Mouse (Mus musculus) lung, embryonic 16.5 days (tissue): ENCODE measurements around the gene Ppp4r1. TPM values are rescaled to one million over a fixed set of nuclear protein-coding genes. Genes with fewer than 3 reads are reported as not detected.

ENCODE experiments used
- ATAC-seq: fragments of 200-750 bp; cut with Nextera tagmentation; 2 replicates; pipeline ENCODE4 v1.8.0; 2017; ENCODE audit warnings: low read depth, mild to moderate bottlenecking, moderate library complexity
- H3K27ac ChIP-seq: fragments of 300-500 bp; sonication (generic); 2 replicates; pipeline ENCODE4 v1.5.1; 2014; ENCODE audit warnings: mild to moderate bottlenecking, control low read depth, low read length
- H3K27me3 ChIP-seq: fragments of 300-500 bp; sonication (generic); 2 replicates; pipeline ENCODE4 v1.6.1; 2014; ENCODE audit warnings: low read depth, low read length, mixed read lengths; ENCODE audit not compliant: control insufficient read depth, insufficient read depth
- H3K36me3 ChIP-seq: fragments of 300-500 bp; sonication (generic); 2 replicates; pipeline ENCODE4 v1.6.1; 2014; ENCODE audit warnings: low read length; ENCODE audit not compliant: control insufficient read depth, insufficient read depth
- H3K4me1 ChIP-seq: fragments of 300-500 bp; sonication (generic); replicated peaks from 2 replicates; pipeline ENCODE4 v1.6.1; 2014; ENCODE audit warnings: low read length, mixed read lengths; ENCODE audit not compliant: control insufficient read depth, insufficient read depth
- H3K4me2 ChIP-seq: fragments of 300-500 bp; sonication (generic); 2 replicates; pipeline ENCODE4 v1.6.1; 2014; ENCODE audit warnings: low read depth, low read length, control low read depth
- H3K4me3 ChIP-seq: fragments of 300-500 bp; sonication (generic); 2 replicates; pipeline ENCODE4 v1.5.1; 2014; ENCODE audit warnings: mild to moderate bottlenecking, low read length, control low read depth
- H3K9ac ChIP-seq: fragments of 300-500 bp; sonication (generic); 2 replicates; pipeline ENCODE4 v1.6.1; 2014; ENCODE audit warnings: low read length, control low read depth
- H3K9me3 ChIP-seq: fragments of 300-500 bp; sonication (generic); 2 replicates; pipeline ENCODE4 v1.6.1; 2016; ENCODE audit warnings: low read length; ENCODE audit not compliant: control insufficient read depth
- WGBS: fragments of 180-500 bp; shearing (Covaris S2); extraction: QIAGEN DNeasy Blood & Tissue Kit; methylation state at CpG from one replicate; pipeline ENCODE4 v1.1.7; 2014; 5-methylcytosine and 5-hydroxymethylcytosine counted together
- polyA plus RNA-seq: library from polyadenylated mRNA; unstranded; fragments of >200 nt; fragmentation: Nextera tagmentation; extraction: Ambion mirVana; gene quantifications from 2 replicates; pipeline ENCODE4 v1.2.1, GENCODE M21; 2015

The Ppp4r1 gene
- polyA plus RNA-seq: 38.6 and 40.0 TPM in 2 replicates

- peaks cover 19% of the 10 kb centered on the region for H3K4me1 ChIP-seq
- H3K9ac ChIP-seq: peak within 1 kb of the TSS; percentile 99
- peak; percentile 88 for ATAC-seq
- H3K4me2 ChIP-seq: peak within 1 kb of the TSS; percentile 76
- H3K4me3 ChIP-seq: peak within 1 kb of the TSS; percentile 77
- WGBS: under 1% methylated on average over 58 of the region's 81 CpGs
- H3K27me3 ChIP-seq: no peaks in the 10 kb centered on the region
- no peaks in the 10 kb centered on the region for H3K9me3 ChIP-seq
- peak within 1 kb of the TSS; percentile 99 for H3K27ac ChIP-seq
- H3K36me3 ChIP-seq: no peaks in the 10 kb centered on the region
Observed at GRCm38 (mm10) chr17:65782551-65783141, at the start of gene Ppp4r1. Gene Ppp4r1, plus strand, starts transcription at chr17:65782573.

- ATAC-seq: no peak
- Histone ChIP-seq H3K9ac (no peak overlapping the region), H3K4me1 (no peaks in the 10 kb centered on the region), H3K27ac (no peak overlapping the region), H3K9me3 (no peaks in the 10 kb centered on the region), H3K27me3 (no peaks in the 10 kb centered on the region), H3K4me2 (no peak overlapping the region), H3K36me3 (no peaks in the 10 kb centered on the region), H3K4me3 (no peak overlapping the region)
- 84% methylated on average over 4 of the region's 4 CpGs for WGBS
Observed at GRCm38 (mm10) chr17:65732666-65733065, 49.7 kb upstream of the Ppp4r1 start.

- no peak overlapping the region for H3K4me3 ChIP-seq
- no peak overlapping the region for H3K4me2 ChIP-seq
- H3K36me3 ChIP-seq: no peaks in the 10 kb centered on the region
- H3K27ac ChIP-seq: no peak overlapping the region
- ATAC-seq: no peak
- no peaks in the 10 kb centered on the region for H3K27me3 ChIP-seq
- no peak overlapping the region for H3K9ac ChIP-seq
- H3K9me3 ChIP-seq: no peaks in the 10 kb centered on the region
- H3K4me1 ChIP-seq: no peaks in the 10 kb centered on the region
- 86% methylated on average over 2 of the region's 2 CpGs for WGBS
Observed at GRCm38 (mm10) chr17:65735088-65735487, 47.3 kb upstream of the Ppp4r1 start.

GRCm38 (mm10) chr17:65737175-65737574 is 45.2 kb upstream of the Ppp4r1 start:
- no peaks in the 10 kb centered on the region for H3K27me3 ChIP-seq
- no peaks in the 10 kb centered on the region for H3K9me3 ChIP-seq
- H3K4me1 ChIP-seq: no peaks in the 10 kb centered on the region
- H3K36me3 ChIP-seq: no peaks in the 10 kb centered on the region
- H3K9ac ChIP-seq: no peak overlapping the region
- no peak for ATAC-seq
- WGBS: 78% methylated on average over 5 of the region's 5 CpGs
- no peak overlapping the region; the same call in 1 of the 2 replicates for H3K27ac ChIP-seq
- no peak overlapping the region for H3K4me3 ChIP-seq
- no peak overlapping the region for H3K4me2 ChIP-seq

- H3K27ac ChIP-seq: no peak overlapping the region; the same call in 1 of the 2 replicates
- H3K9me3 ChIP-seq: no peaks in the 10 kb centered on the region
- WGBS: 67% methylated on average over 6 of the region's 6 CpGs
Observed at GRCm38 (mm10) chr17:65737622-65738021, 44.8 kb upstream of the Ppp4r1 start.

GRCm38 (mm10) chr17:65739874-65740725 is 42.3 kb upstream of the Ppp4r1 start:
- H3K27me3 ChIP-seq: no peaks in the 10 kb centered on the region
- ATAC-seq: no peak

More at GRCm38 (mm10) chr17:65737622-65738021, 44.8 kb upstream of the Ppp4r1 start:
- no peaks in the 10 kb centered on the region for H3K4me1 ChIP-seq
- no peaks in the 10 kb centered on the region for H3K36me3 ChIP-seq
- no peak overlapping the region for H3K4me3 ChIP-seq
- H3K9ac ChIP-seq: no peak overlapping the region
- H3K27me3 ChIP-seq: no peaks in the 10 kb centered on the region
- no peak overlapping the region for H3K4me2 ChIP-seq
- ATAC-seq: peak; percentile 41; the same call in 1 of the 2 replicates

GRCm38 (mm10) chr17:65741565-65741964 is 40.8 kb upstream of the Ppp4r1 start:
- WGBS: 78% methylated on average over 4 of the region's 4 CpGs
- Histone ChIP-seq H3K27ac (no peak overlapping the region), H3K4me3 (no peak overlapping the region), H3K27me3 (no peaks in the 10 kb centered on the region), H3K4me1 (no peaks in the 10 kb centered on the region), H3K36me3 (no peaks in the 10 kb centered on the region), H3K9ac (no peak overlapping the region), H3K4me2 (no peak overlapping the region), H3K9me3 (no peaks in the 10 kb centered on the region)
- no peak for ATAC-seq

More at GRCm38 (mm10) chr17:65739874-65740725, 42.3 kb upstream of the Ppp4r1 start:
- WGBS: 77% methylated on average over 15 of the region's 15 CpGs
- no peak overlapping the region for H3K27ac ChIP-seq
- no peak overlapping the region for H3K4me3 ChIP-seq
- H3K4me2 ChIP-seq: no peak overlapping the region
- no peaks in the 10 kb centered on the region for H3K4me1 ChIP-seq
- H3K9ac ChIP-seq: no peak overlapping the region
- no peaks in the 10 kb centered on the region for H3K36me3 ChIP-seq
- no peaks in the 10 kb centered on the region for H3K9me3 ChIP-seq

GRCm38 (mm10) chr17:65742245-65742905 is 40.0 kb upstream of the Ppp4r1 start:
- no peaks in the 10 kb centered on the region for H3K9me3 ChIP-seq
- no peak overlapping the region for H3K27ac ChIP-seq
- H3K9ac ChIP-seq: no peak overlapping the region
- ATAC-seq: no peak
- H3K4me1 ChIP-seq: no peaks in the 10 kb centered on the region
- WGBS: 85% methylated on average over 10 of the region's 10 CpGs
- no peaks in the 10 kb centered on the region for H3K27me3 ChIP-seq
- no peaks in the 10 kb centered on the region for H3K36me3 ChIP-seq
- no peak overlapping the region for H3K4me3 ChIP-seq
- no peak overlapping the region for H3K4me2 ChIP-seq

GRCm38 (mm10) chr17:65742969-65743368 is 39.4 kb upstream of the Ppp4r1 start:
- Histone ChIP-seq H3K4me3 (no peak overlapping the region), H3K9me3 (no peaks in the 10 kb centered on the region), H3K4me1 (no peaks in the 10 kb centered on the region), H3K27ac (no peak overlapping the region), H3K27me3 (no peaks in the 10 kb centered on the region), H3K4me2 (no peak overlapping the region), H3K9ac (no peak overlapping the region), H3K36me3 (no peaks in the 10 kb centered on the region)
- ATAC-seq: no peak
- 78% methylated on average over 4 of the region's 4 CpGs for WGBS
